Mouse (Mus musculus): ENCODE measurements around the gene Gm3409.
"Not testable (repeated sequence)": the region's sequence is repeated elsewhere in the genome, so short reads cannot be mapped to it uniquely, and the experiment has no call there.

DNA sequence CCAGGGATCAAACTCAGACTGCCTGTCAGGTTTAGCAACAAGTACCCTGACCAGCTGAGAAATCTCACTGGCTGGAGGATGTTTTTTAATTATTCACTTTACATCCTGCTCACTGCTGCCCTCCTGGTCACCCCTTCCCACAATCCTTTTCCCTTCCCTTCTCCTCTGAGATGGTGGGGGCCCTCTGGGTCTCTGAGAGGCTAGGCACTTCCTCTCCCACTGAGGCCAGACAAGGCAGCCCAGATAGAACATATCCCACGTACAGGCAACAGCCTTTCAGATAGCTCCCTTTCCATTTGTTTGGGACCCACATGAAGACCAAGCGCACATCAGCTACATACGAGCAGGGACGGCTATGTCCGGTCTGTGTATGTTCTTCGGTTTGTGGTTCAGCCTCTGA is 32.7 kb downstream of the Gm3409 start:
- TF ChIP-seq CTCF (IDR thresholded peaks at IDR 0.05; ENCODE audit: extremely low read depth, insufficient read length, insufficient replicate concordance, low read depth, low read length); POLR2A (IDR thresholded peaks at IDR 0.05; ENCODE audit: low read depth, low read length): not testable (repeated sequence)

All from small intestine, adult 2 months (tissue).